Mouse (Mus musculus): ENCODE data around the gene Palld. TPM values are rescaled to one million over a fixed set of nuclear protein-coding genes. Genes with fewer than 3 reads are reported as not detected.

The Palld gene
- polyA plus RNA-seq, 1 experiment: 63.6 TPM

- TF ChIP-seq POLR2A (IDR thresholded peaks at IDR 0.05; ENCODE audit: insufficient read depth, low read length): no peak
- TF ChIP-seq CTCF (IDR thresholded peaks at IDR 0.05; ENCODE audit: low read depth, low read length): no peak
- TF ChIP-seq EP300 (IDR thresholded peaks at IDR 0.05; ENCODE audit: insufficient read depth, low read depth, low read length): no peak
- H3K27me3 ChIP-seq (ENCODE audit: control insufficient read depth, insufficient read depth, low read length, poor library complexity, severe bottlenecking): no peaks in the 10 kb centered on the region
- H3K9ac ChIP-seq (ENCODE audit: low read depth, poor library complexity, severe bottlenecking): no peak overlapping the region
- no peaks in the 10 kb centered on the region for H3K9me3 ChIP-seq (replicated peaks; ENCODE audit: control insufficient read depth, insufficient read depth, low read length, poor library complexity, severe bottlenecking)
- H3K4me1 ChIP-seq (ENCODE audit: control insufficient read depth, insufficient read depth, low read length): no peaks in the 10 kb centered on the region
- no peak overlapping the region for H3K27ac ChIP-seq (ENCODE audit: insufficient read depth, low read length)
- H3K4me3 ChIP-seq (ENCODE audit: low read depth, low read length): no peak overlapping the region
- H3K36me3 ChIP-seq (ENCODE audit: control insufficient read depth, insufficient read depth, low read length, poor library complexity, severe bottlenecking): no peaks in the 10 kb centered on the region
Measured at GRCm38 (mm10) chr8:61831944-61832343, 70.5 kb downstream of the Palld start.

- Histone ChIP-seq H3K4me3 (ENCODE audit: low read depth, low read length) (no peak overlapping the region), H3K27ac (ENCODE audit: insufficient read depth, low read length) (no peak overlapping the region), H3K36me3 (ENCODE audit: control insufficient read depth, insufficient read depth, low read length, poor library complexity, severe bottlenecking) (no peaks in the 10 kb centered on the region), H3K4me1 (ENCODE audit: control insufficient read depth, insufficient read depth, low read length) (no peaks in the 10 kb centered on the region), H3K9me3 (replicated peaks; ENCODE audit: control insufficient read depth, insufficient read depth, low read length, poor library complexity, severe bottlenecking) (no peaks in the 10 kb centered on the region), H3K9ac (ENCODE audit: low read depth, poor library complexity, severe bottlenecking) (no peak overlapping the region), H3K27me3 (ENCODE audit: control insufficient read depth, insufficient read depth, low read length, poor library complexity, severe bottlenecking) (no peaks in the 10 kb centered on the region)
- TF ChIP-seq CTCF (IDR thresholded peaks at IDR 0.05; ENCODE audit: low read depth, low read length) (no peak), EP300 (IDR thresholded peaks at IDR 0.05; ENCODE audit: insufficient read depth, low read depth, low read length) (no peak), POLR2A (IDR thresholded peaks at IDR 0.05; ENCODE audit: insufficient read depth, low read length) (no peak)
Measured at GRCm38 (mm10) chr8:61830821-61831220, 71.7 kb downstream of the Palld start.

GRCm38 (mm10) chr8:61824563-61824962, 77.9 kb downstream of the Palld start:
- no peaks in the 10 kb centered on the region; the same call in 1 of the 2 replicates for H3K27me3 ChIP-seq (ENCODE audit: control insufficient read depth, insufficient read depth, low read length, poor library complexity, severe bottlenecking)
- no peak overlapping the region for H3K27ac ChIP-seq (ENCODE audit: insufficient read depth, low read length)
- H3K9me3 ChIP-seq (replicated peaks; ENCODE audit: control insufficient read depth, insufficient read depth, low read length, poor library complexity, severe bottlenecking): no peaks in the 10 kb centered on the region
- no peak overlapping the region for H3K9ac ChIP-seq (ENCODE audit: low read depth, poor library complexity, severe bottlenecking)
- no peak overlapping the region for H3K4me3 ChIP-seq (ENCODE audit: low read depth, low read length)
- no peak for TF ChIP-seq EP300 (IDR thresholded peaks at IDR 0.05; ENCODE audit: insufficient read depth, low read depth, low read length)
- no peak for TF ChIP-seq POLR2A (IDR thresholded peaks at IDR 0.05; ENCODE audit: insufficient read depth, low read length)
- no peak for TF ChIP-seq CTCF (IDR thresholded peaks at IDR 0.05; ENCODE audit: low read depth, low read length)
- H3K4me1 ChIP-seq (ENCODE audit: control insufficient read depth, insufficient read depth, low read length): no peaks in the 10 kb centered on the region
- H3K36me3 ChIP-seq (ENCODE audit: control insufficient read depth, insufficient read depth, low read length, poor library complexity, severe bottlenecking): no peaks in the 10 kb centered on the region

- no peaks in the 10 kb centered on the region for H3K9me3 ChIP-seq (replicated peaks; ENCODE audit: control insufficient read depth, insufficient read depth, low read length, poor library complexity, severe bottlenecking)
- TF ChIP-seq CTCF (IDR thresholded peaks at IDR 0.05; ENCODE audit: low read depth, low read length): no peak
- no peaks in the 10 kb centered on the region; the same call in 1 of the 2 replicates for H3K27me3 ChIP-seq (ENCODE audit: control insufficient read depth, insufficient read depth, low read length, poor library complexity, severe bottlenecking)
- no peak overlapping the region for H3K27ac ChIP-seq (ENCODE audit: insufficient read depth, low read length)
- H3K4me1 ChIP-seq (ENCODE audit: control insufficient read depth, insufficient read depth, low read length): no peaks in the 10 kb centered on the region
- no peak overlapping the region for H3K4me3 ChIP-seq (ENCODE audit: low read depth, low read length)
- no peaks in the 10 kb centered on the region for H3K36me3 ChIP-seq (ENCODE audit: control insufficient read depth, insufficient read depth, low read length, poor library complexity, severe bottlenecking)
- H3K9ac ChIP-seq (ENCODE audit: low read depth, poor library complexity, severe bottlenecking): no peak overlapping the region
Measured at GRCm38 (mm10) chr8:61823157-61823556, 79.3 kb downstream of the Palld start.

GRCm38 (mm10) chr8:61803764-61804163, 98.7 kb downstream of the Palld start:
- Histone ChIP-seq H3K9ac (ENCODE audit: low read depth, poor library complexity, severe bottlenecking) (no peak overlapping the region), H3K4me1 (ENCODE audit: control insufficient read depth, insufficient read depth, low read length) (no peaks in the 10 kb centered on the region), H3K9me3 (replicated peaks; ENCODE audit: control insufficient read depth, insufficient read depth, low read length, poor library complexity, severe bottlenecking) (no peaks in the 10 kb centered on the region), H3K4me3 (ENCODE audit: low read depth, low read length) (no peak overlapping the region), H3K27me3 (ENCODE audit: control insufficient read depth, insufficient read depth, low read length, poor library complexity, severe bottlenecking) (no peaks in the 10 kb centered on the region), H3K27ac (ENCODE audit: insufficient read depth, low read length) (no peak overlapping the region), H3K36me3 (ENCODE audit: control insufficient read depth, insufficient read depth, low read length, poor library complexity, severe bottlenecking) (no peaks in the 10 kb centered on the region)
- TF ChIP-seq EP300 (IDR thresholded peaks at IDR 0.05; ENCODE audit: insufficient read depth, low read depth, low read length) (no peak), CTCF (IDR thresholded peaks at IDR 0.05; ENCODE audit: low read depth, low read length) (no peak)

- Histone ChIP-seq H3K4me1 (ENCODE audit: control insufficient read depth, insufficient read depth, low read length) (no peaks in the 10 kb centered on the region), H3K4me3 (ENCODE audit: low read depth, low read length) (no peak overlapping the region), H3K27me3 (ENCODE audit: control insufficient read depth, insufficient read depth, low read length, poor library complexity, severe bottlenecking) (no peaks in the 10 kb centered on the region), H3K36me3 (ENCODE audit: control insufficient read depth, insufficient read depth, low read length, poor library complexity, severe bottlenecking) (no peaks in the 10 kb centered on the region), H3K27ac (ENCODE audit: insufficient read depth, low read length) (no peak overlapping the region), H3K9me3 (replicated peaks; ENCODE audit: control insufficient read depth, insufficient read depth, low read length, poor library complexity, severe bottlenecking) (no peaks in the 10 kb centered on the region), H3K9ac (ENCODE audit: low read depth, poor library complexity, severe bottlenecking) (no peak overlapping the region)
- TF ChIP-seq EP300 (IDR thresholded peaks at IDR 0.05; ENCODE audit: insufficient read depth, low read depth, low read length) (no peak), CTCF (IDR thresholded peaks at IDR 0.05; ENCODE audit: low read depth, low read length) (no peak), POLR2A (IDR thresholded peaks at IDR 0.05; ENCODE audit: insufficient read depth, low read length) (no peak)
Measured at GRCm38 (mm10) chr8:61802840-61803239, 99.7 kb downstream of the Palld start.

All from ES-Bruce4 (cell line).